Mouse (Mus musculus): Measurements from ENCODE around the gene Gas7. TPM values are rescaled to one million over a fixed set of nuclear protein-coding genes. Genes with fewer than 3 reads are reported as not detected.

The Gas7 gene
- total RNA-seq, 2 experiments from 2014 or later, result 6.8 to 8.5 TPM

DNA sequence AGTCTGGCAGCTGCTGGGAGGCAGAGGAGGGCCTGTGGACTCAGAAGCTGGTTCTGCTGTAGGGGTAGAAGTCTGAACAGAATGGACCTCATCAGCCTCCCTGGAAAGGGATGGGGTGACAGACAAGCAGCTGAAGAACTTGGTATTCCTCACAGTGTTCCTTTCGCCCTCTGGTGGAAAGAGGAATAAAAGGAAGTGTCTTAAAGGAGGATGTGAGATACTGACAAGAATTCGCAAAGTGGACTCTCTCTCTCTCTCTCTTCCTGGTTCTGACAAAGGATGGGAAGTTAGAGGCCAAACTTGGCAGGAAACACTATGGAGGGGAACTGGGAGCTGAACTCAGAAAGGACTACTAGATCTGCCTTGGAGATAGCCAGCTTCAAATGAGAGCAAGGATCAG, 2.9 kb downstream of the Gas7 start:
- DNase-seq, result no peak
- TF ChIP-seq CTCF (IDR thresholded peaks at IDR 0.05), result peak; percentile 51
- Histone ChIP-seq H3K27ac (no peak overlapping the region), H3K4me3 (no peak overlapping the region)
- intact Hi-C loops (cut with DNase I), result no loop called here

DNA sequence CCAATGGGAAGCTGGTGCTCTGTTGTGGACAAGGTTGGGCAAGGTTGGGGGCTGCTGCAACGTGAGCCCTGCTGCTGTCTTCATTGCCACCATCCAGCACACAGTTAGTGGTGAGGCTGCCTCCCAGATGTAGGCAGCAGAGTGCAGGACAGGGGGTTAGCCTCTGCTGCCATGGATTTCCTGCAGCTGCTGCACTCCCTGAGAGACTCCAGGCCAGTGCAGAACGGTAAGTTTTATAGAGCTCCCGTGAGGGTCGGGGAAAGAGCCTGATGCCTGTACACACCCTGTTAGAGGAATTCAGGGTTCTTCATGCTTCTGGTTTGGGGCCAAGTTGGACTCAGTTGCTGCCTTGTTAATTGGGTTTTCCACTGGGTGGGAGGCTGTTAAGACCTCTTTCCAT, 11.9 kb downstream of the Gas7 start:
- H3K27ac ChIP-seq, result peak overlapping the region; percentile 32; the same call in 1 of the 2 replicates
- TF ChIP-seq CTCF (IDR thresholded peaks at IDR 0.05), result no peak
- intact Hi-C loops (cut with DNase I), result no loop called here
- no peak for DNase-seq
- H3K4me3 ChIP-seq, result no peak overlapping the region

DNA sequence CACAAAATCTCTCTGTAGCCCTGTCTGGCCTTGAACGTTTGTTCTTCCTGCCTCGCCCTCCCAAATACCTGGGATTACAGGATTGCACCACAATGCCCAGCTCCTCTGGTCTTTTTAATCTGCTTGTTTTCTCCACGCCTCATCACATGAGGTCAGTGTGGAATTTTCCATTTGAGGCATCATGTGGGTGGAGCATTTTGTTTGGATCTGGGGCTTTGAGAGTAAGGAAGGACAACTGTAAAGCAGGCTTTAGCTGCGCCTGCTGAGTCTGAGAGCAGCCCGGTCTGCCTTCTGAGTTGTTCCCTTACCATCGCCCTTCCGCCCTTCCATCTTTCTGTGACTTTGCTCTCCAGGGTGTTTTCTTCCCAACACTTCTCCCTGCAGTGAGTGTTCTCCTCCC, 13.6 kb downstream of the Gas7 start:
- DNase-seq, result peak; percentile 51
- intact Hi-C loops (cut with DNase I), result no loop called here
- peak overlapping the region; percentile 79 for H3K27ac ChIP-seq
- H3K4me3 ChIP-seq, result peak overlapping the region; percentile 24; the same call in 1 of the 2 replicates
- TF ChIP-seq CTCF (IDR thresholded peaks at IDR 0.05), result no peak

DNA sequence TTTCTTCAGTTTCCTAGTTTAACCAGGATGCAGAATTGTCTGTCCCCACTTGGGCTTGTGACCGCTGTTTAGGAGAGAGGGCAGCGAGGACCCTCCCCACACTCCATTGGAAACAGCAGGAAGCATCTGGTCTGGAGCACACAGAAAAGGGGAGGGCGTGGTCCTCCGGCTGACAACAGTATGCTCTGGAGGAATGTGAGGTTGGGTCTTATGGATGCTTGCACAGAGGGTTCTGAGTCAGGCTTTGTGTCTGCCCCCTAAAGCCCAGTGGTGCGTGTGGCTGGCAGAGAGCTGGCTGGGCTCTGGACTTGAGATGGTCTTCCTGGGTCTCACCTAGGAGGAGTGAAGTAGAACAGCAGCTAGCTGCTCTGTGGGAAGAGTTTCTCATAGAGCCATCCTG, 19.4 kb downstream of the Gas7 start:
- Histone ChIP-seq H3K4me3 (no peak overlapping the region), H3K27ac (no peak overlapping the region)
- no peak for DNase-seq
- no peak for TF ChIP-seq CTCF (IDR thresholded peaks at IDR 0.05)
- intact Hi-C loops (cut with DNase I), result no loop called here

DNA sequence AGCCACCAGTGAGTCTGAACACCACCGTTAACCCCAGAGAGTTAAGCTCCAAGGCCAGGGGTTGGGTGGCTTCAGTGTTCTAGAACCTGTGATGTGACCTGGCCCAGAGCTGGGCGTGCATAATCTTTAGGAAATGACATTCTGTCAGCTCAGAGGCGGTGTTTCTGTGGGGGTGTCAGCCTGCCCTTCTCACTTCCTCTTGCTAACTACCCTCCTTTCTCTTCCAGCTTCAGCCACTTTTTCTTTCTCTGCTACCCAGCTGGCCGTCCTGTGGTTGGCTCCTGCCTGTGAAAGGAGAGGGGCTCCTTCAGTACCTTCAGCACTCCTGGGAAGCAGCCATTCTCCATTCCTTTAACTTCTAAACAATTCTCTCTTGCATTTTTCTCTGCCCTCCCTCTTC, 24.3 kb downstream of the Gas7 start:
- DNase-seq, result no peak
- Histone ChIP-seq H3K4me3 (no peak overlapping the region), H3K27ac (no peak overlapping the region)
- intact Hi-C loops (cut with DNase I), result no loop called here
- no peak for TF ChIP-seq CTCF (IDR thresholded peaks at IDR 0.05)

DNA sequence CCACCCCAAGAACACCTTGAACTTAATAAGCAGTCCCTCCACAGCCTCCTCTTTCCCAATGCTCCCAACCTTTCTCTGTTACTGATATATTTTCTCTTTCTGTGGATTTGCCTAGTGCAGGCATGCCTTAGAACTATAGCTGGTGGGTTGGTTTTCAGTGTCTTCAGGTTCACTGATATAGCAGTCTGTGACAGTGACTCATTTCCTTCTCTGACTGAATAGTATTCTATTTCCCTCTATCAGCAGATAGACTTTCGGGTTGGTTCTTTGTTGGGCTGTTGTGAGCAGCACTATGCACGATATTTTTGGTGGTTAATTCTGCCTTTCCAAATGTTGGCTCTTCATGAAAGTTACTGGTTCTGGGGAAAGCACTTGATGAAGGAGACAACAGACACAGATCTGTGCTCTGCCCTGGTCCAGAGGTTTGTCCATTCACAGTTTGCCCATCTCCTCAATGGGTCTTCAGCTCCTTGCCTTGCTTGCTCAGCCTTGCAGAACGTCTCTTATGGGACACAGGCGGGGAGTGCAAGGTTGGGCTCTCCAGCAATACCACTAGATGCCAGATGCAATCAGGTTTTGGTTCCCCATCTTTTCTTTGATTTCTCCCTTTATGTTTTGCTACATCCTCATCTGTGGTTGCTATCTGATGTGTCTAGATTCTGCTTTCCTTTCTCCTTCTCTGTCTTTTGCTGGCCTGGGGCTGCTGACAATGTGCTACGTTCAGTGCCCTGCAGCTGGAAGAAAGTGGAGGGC, 25.1 kb downstream of the Gas7 start:
- Histone ChIP-seq H3K27ac (no peak overlapping the region), H3K4me3 (no peak overlapping the region)
- DNase-seq, result no peak
- intact Hi-C loops (cut with DNase I), result no loop called here
- no peak for TF ChIP-seq CTCF (IDR thresholded peaks at IDR 0.05)

DNA sequence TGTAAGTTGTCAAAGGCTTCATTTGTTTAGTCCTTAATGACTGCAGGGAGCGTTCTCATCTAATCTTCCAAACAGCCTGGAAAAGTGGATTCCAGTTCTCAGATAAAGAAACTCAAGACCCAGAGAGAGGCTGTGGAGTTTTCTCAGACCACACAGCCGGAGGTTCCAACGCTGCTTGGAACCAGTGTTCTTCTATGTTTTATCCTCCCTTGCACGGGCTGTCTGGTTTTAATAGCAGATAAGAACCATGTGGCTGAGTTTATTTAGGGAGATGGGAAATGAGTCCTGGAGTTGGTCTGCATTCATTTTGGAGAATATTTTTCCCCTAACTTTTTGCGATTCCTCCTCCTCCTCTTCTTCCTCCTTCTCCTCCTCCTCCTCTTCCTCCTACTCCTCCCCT, 26.5 kb downstream of the Gas7 start:
- H3K4me3 ChIP-seq, result no peak overlapping the region
- no peak for DNase-seq
- TF ChIP-seq CTCF (IDR thresholded peaks at IDR 0.05), result no peak
- intact Hi-C loops (cut with DNase I), result no loop called here
- peak overlapping the region; percentile 53; the same call in 1 of the 2 replicates for H3K27ac ChIP-seq

DNA sequence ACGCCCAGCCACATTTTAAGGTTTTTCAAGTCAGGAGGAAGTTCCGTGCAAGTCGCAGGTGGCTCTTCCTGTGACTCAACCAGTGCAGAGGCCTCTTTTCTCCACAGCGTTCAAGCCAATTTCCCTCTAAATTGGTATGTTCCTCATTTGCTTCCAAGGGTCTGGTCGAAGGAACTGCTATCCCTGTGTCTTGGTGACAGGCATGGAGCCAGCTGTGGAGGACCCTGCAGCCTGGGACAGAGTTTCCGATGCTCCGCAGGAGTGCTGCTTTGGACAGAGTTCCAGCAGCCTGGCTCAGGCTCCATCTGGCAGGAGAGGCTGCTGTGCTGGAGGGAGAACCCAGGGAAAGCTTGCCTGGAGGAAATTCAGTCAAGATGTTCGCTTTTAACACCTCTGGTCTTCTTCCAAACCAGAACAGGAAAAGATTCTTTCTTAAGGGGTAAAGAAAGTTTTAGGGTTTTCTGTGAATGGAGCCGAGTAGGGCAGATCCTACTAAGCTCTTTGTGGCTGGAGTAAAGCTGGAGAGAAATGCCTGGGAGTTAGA, 27.1 kb downstream of the Gas7 start:
- no peak overlapping the region for H3K4me3 ChIP-seq
- DNase-seq, result peak; percentile 76
- no peak for TF ChIP-seq CTCF (IDR thresholded peaks at IDR 0.05)
- intact Hi-C loops (cut with DNase I), result no loop called here
- H3K27ac ChIP-seq, result peak overlapping the region; percentile 53

DNA sequence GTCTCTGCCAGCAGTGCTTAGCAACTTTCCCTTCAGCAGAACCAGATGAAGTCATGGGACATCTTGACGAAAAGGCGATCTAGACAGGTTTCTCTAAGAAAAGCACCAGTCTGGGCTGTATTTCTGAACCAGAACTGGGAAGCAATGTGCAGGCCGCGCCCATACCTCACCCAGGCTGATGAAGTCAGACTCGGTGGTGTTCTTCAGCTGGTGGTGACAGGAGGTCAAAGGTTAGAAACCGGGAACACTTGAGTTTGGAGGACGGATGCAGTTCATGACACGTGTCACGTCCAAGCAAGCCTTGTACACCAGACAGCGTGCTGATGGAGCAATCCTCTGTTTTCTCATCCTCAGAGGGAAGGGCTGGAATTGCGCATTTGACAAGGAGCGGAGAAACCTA, 32.9 kb downstream of the Gas7 start:
- Histone ChIP-seq H3K27ac (no peak overlapping the region), H3K4me3 (no peak overlapping the region)
- no peak for TF ChIP-seq CTCF (IDR thresholded peaks at IDR 0.05)
- intact Hi-C loops (cut with DNase I), result no loop called here
- no peak for DNase-seq

DNA sequence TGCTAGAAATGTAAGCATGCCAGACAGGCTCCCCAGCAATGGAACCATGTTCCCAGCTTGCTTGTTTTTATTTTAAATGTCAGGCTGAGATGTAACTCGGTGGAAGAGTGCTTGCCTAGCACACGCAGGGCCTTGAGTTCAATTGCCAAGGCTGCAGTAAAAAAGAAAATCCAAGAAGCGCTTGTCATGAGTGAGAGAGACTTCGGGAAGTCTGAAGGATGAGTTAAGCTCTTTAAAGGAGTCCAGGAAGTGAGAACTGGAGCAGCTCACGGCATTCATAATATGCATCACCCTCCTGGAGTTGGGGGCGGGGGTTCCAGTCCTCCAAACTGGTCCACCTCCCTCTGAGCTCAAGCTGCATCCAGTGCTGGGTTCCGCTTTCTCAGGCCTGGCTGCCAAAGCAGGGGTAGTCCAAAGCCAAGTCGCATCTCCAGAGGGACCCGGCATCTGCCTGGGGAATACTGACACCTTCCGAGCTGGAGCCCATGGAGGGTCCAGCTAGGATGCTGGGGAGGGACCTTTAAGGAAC, 34.5 kb downstream of the Gas7 start:
- TF ChIP-seq CTCF (IDR thresholded peaks at IDR 0.05), result no peak
- DNase-seq, result peak; percentile 31
- H3K27ac ChIP-seq, result peak overlapping the region; percentile 58
- intact Hi-C loops (cut with DNase I), result no loop called here
- peak overlapping the region; percentile 20; the same call in 1 of the 2 replicates for H3K4me3 ChIP-seq

DNA sequence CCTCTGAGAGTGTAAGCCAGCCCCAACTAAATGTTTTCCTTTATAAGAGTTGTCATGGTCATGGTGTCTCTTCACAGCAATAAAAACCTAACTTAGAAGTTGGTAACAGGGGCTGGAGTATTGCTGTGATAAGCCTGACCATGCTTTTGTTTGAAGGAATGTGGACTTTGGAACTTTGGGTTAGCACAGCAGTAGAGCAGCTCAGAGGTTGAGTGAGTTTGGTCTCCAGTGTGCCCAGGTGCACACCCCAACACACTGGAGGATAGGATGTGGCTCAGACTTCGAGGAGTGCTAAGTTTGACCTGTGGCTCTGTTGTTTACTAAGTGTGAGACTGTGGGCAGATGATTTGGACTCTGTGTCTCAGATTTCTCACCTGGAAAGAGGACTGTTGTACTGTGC, 41.6 kb downstream of the Gas7 start:
- no peak overlapping the region for H3K27ac ChIP-seq
- DNase-seq, result no peak
- no peak for TF ChIP-seq CTCF (IDR thresholded peaks at IDR 0.05)
- no peak overlapping the region for H3K4me3 ChIP-seq
- intact Hi-C loops (cut with DNase I), result no loop called here

DNA sequence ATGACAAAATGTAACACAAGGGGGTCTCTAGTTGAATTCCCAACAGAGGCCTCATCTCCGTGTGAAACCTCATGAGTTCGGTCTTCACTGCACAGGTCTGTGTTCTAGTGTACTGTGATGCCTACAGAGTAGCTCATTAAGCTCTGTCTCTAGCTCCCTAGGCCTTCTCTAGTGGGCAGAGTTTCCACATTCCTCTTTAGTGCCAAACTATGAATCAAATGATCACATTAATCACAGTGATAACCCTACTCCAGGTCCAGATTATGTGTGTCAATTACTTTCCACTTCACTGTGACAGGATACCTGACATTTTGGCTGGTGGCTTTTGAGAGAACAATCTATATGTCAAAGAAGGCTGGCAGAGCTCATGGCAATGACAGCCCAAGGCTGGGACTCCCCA, 44.9 kb downstream of the Gas7 start:
- Histone ChIP-seq H3K4me3 (no peak overlapping the region), H3K27ac (no peak overlapping the region)
- TF ChIP-seq CTCF (IDR thresholded peaks at IDR 0.05), result no peak
- intact Hi-C loops (cut with DNase I), result no loop called here
- no peak for DNase-seq

DNA sequence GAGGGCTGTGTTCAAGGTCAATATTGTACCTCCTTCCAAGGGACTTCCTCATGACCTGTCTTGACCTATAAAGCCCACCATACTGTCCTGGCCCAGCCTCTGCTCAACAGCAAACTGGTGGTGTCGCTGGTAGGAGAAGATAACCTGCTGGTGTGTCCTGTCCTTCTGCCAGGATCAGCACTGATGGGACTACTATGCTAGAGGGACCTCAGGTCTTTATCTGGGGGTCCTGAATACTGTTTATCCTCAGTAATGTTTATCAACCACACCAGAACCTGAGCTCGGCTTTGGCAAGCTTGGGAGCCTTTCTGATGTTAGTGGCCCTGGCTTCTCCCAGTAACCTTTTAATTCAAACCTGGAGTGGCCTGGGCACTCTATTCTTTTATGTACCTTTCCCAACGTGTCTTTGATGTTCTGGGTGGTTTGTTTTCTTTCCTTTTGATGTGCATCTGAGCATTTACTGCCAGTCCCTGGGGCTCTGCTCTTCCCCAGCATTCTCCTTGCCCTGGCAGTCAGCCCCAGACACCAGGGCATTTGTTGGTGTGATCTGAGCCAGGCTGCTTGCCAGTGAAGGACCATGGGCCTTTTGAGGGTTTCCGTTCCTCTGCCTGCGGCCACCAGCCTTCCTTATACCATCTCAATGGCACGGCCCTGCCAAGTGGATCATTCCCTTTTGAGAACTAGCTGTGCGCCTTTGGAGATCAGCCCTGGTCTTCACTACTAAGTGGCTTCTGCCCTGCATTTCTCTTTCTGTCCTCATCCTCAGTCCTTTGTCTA, 46.4 kb downstream of the Gas7 start:
- no peak for TF ChIP-seq CTCF (IDR thresholded peaks at IDR 0.05)
- no peak overlapping the region for H3K27ac ChIP-seq
- DNase-seq, result peak; percentile 40
- intact Hi-C loops (cut with DNase I), result no loop called here
- no peak overlapping the region for H3K4me3 ChIP-seq

Measured in gastrocnemius, adult 2 months (tissue).